Mouse (Mus musculus) kidney, embryonic 16.5 days (tissue): ENCODE data around the gene Bbs10. TPM values are rescaled to one million over a fixed set of nuclear protein-coding genes. Genes with fewer than 3 reads are reported as not detected.

ENCODE experiments used
- ATAC-seq: fragments of 200-750 bp; cut with Nextera tagmentation; 2 replicates; pipeline ENCODE4 v1.8.0; 2017; ENCODE audit warnings: moderate TSS enrichment; ENCODE audit not compliant: low FRiP score, low TSS enrichment
- H3K27ac ChIP-seq: fragments of 300-500 bp; sonication (generic); 2 replicates; pipeline ENCODE4 v1.5.1; 2014; ENCODE audit warnings: low read length
- H3K27me3 ChIP-seq: fragments of 300-500 bp; sonication (generic); 2 replicates; pipeline ENCODE4 v1.6.1; 2014; ENCODE audit warnings: low read length, control low read depth, mixed read lengths; ENCODE audit not compliant: insufficient read depth
- H3K36me3 ChIP-seq: fragments of 300-500 bp; sonication (generic); 2 replicates; pipeline ENCODE4 v1.6.1; 2014; ENCODE audit warnings: low read length, control low read depth, mixed read lengths; ENCODE audit not compliant: insufficient read depth
- H3K4me1 ChIP-seq: fragments of 300-500 bp; sonication (generic); 2 replicates; pipeline ENCODE4 v1.6.1; 2014; ENCODE audit warnings: low read length, control low read depth, mixed read lengths; ENCODE audit not compliant: insufficient read depth
- H3K4me2 ChIP-seq: fragments of 300-500 bp; sonication (generic); replicated peaks from 2 replicates; pipeline ENCODE4 v1.6.1; 2014; ENCODE audit warnings: low read depth, low read length
- H3K4me3 ChIP-seq: fragments of 300-500 bp; sonication (generic); 2 replicates; pipeline ENCODE4 v1.5.1; 2014; ENCODE audit warnings: mild to moderate bottlenecking, low read length
- H3K9ac ChIP-seq: fragments of 300-500 bp; sonication (generic); replicated peaks from 2 replicates; pipeline ENCODE4 v1.6.1; 2014; ENCODE audit warnings: low read length
- H3K9me3 ChIP-seq: fragments of 300-500 bp; sonication (generic); 2 replicates; pipeline ENCODE4 v1.6.1; 2016; ENCODE audit warnings: low read length, control low read depth
- WGBS: fragments of 180-500 bp; shearing (Covaris S2); extraction: QIAGEN DNeasy Blood & Tissue Kit; methylation state at CpG from one replicate; pipeline ENCODE4 v1.1.7; 2014; 5-methylcytosine and 5-hydroxymethylcytosine counted together
- polyA plus RNA-seq: library from polyadenylated mRNA; unstranded; fragments of >200 nt; fragmentation: Nextera tagmentation; extraction: Ambion mirVana; gene quantifications from 2 replicates; pipeline ENCODE4 v1.2.1, GENCODE M21; 2015

Gene Bbs10
- 7.4 and 8.1 TPM in 2 replicates for polyA plus RNA-seq

- ATAC-seq = peak; percentile 99
- WGBS = under 1% methylated on average over 50 of the region's 54 CpGs
- Histone ChIP-seq H3K27ac (peak within 1 kb of the TSS; percentile 84), H3K4me1 (peaks cover 7% of the 10 kb centered on the region; the same call in 1 of the 2 replicates), H3K9me3 (no peaks in the 10 kb centered on the region), H3K4me3 (peak within 1 kb of the TSS; percentile 78), H3K36me3 (no peaks in the 10 kb centered on the region), H3K27me3 (no peaks in the 10 kb centered on the region), H3K4me2 (peak within 1 kb of the TSS; percentile 67), H3K9ac (peak within 1 kb of the TSS; percentile 83)
These were observed at the start of gene Bbs10 for GRCm38 (mm10) chr10:111298140-111299098. Bbs10 (plus strand) TSS chr10:111298679.

GRCm38 (mm10) chr10:111250192-111250591, 48.3 kb upstream of the Bbs10 start:
- H3K36me3 ChIP-seq = no peaks in the 10 kb centered on the region
- no peak overlapping the region for H3K4me2 ChIP-seq
- H3K27me3 ChIP-seq = no peaks in the 10 kb centered on the region
- peaks cover 6% of the 10 kb centered on the region; the same call in 1 of the 2 replicates for H3K4me1 ChIP-seq
- no peak overlapping the region for H3K9ac ChIP-seq
- H3K9me3 ChIP-seq = no peaks in the 10 kb centered on the region
- ATAC-seq = no peak
- 89% methylated on average over 4 of the region's 4 CpGs for WGBS
- H3K27ac ChIP-seq = no peak overlapping the region
- H3K4me3 ChIP-seq = no peak overlapping the region

- Histone ChIP-seq H3K27me3 (no peaks in the 10 kb centered on the region), H3K36me3 (no peaks in the 10 kb centered on the region), H3K27ac (no peak overlapping the region), H3K9me3 (no peaks in the 10 kb centered on the region), H3K9ac (no peak overlapping the region), H3K4me2 (no peak overlapping the region), H3K4me3 (no peak overlapping the region), H3K4me1 (peaks cover 6% of the 10 kb centered on the region; the same call in 1 of the 2 replicates)
- 84% methylated on average over 5 of the region's 5 CpGs for WGBS
- ATAC-seq = no peak
These were observed 46.8 kb upstream of the Bbs10 start for GRCm38 (mm10) chr10:111251666-111252065.

- H3K27me3 ChIP-seq = no peaks in the 10 kb centered on the region
- H3K36me3 ChIP-seq = no peaks in the 10 kb centered on the region
- ATAC-seq = no peak
- H3K4me1 ChIP-seq = no peaks in the 10 kb centered on the region
- H3K9ac ChIP-seq = no peak overlapping the region
- H3K4me2 ChIP-seq = no peak overlapping the region
- no peak overlapping the region for H3K4me3 ChIP-seq
- H3K27ac ChIP-seq = no peak overlapping the region
- 94% methylated on average over 6 of the region's 6 CpGs for WGBS
- no peaks in the 10 kb centered on the region for H3K9me3 ChIP-seq
These were observed 43.3 kb upstream of the Bbs10 start for GRCm38 (mm10) chr10:111255228-111255627.

GRCm38 (mm10) chr10:111256156-111256555, 42.3 kb upstream of the Bbs10 start:
- ATAC-seq = no peak
- H3K4me1 ChIP-seq = no peaks in the 10 kb centered on the region
- H3K36me3 ChIP-seq = no peaks in the 10 kb centered on the region
- no peaks in the 10 kb centered on the region for H3K27me3 ChIP-seq
- no peak overlapping the region for H3K27ac ChIP-seq
- no peak overlapping the region for H3K4me3 ChIP-seq
- H3K9ac ChIP-seq = no peak overlapping the region
- H3K4me2 ChIP-seq = no peak overlapping the region
- WGBS = 89% methylated on average over 3 of the region's 3 CpGs
- H3K9me3 ChIP-seq = no peaks in the 10 kb centered on the region

- ATAC-seq = no peak
- Histone ChIP-seq H3K4me3 (no peak overlapping the region), H3K4me2 (no peak overlapping the region), H3K27ac (no peak overlapping the region), H3K36me3 (no peaks in the 10 kb centered on the region), H3K9me3 (no peaks in the 10 kb centered on the region), H3K9ac (no peak overlapping the region), H3K4me1 (no peaks in the 10 kb centered on the region), H3K27me3 (no peaks in the 10 kb centered on the region)
- 83% methylated on average over 3 of the region's 3 CpGs for WGBS
These were observed 41.1 kb upstream of the Bbs10 start for GRCm38 (mm10) chr10:111257358-111257757.

GRCm38 (mm10) chr10:111258256-111258655, 40.2 kb upstream of the Bbs10 start:
- no peaks in the 10 kb centered on the region for H3K4me1 ChIP-seq
- ATAC-seq = peak; percentile 91
- H3K27me3 ChIP-seq = no peaks in the 10 kb centered on the region
- 64% methylated on average over 3 of the region's 3 CpGs for WGBS
- H3K9me3 ChIP-seq = no peaks in the 10 kb centered on the region
- H3K4me2 ChIP-seq = no peak overlapping the region
- no peaks in the 10 kb centered on the region for H3K36me3 ChIP-seq
- no peak overlapping the region for H3K27ac ChIP-seq
- H3K9ac ChIP-seq = no peak overlapping the region
- H3K4me3 ChIP-seq = no peak overlapping the region

- Histone ChIP-seq H3K9ac (no peak overlapping the region), H3K9me3 (no peaks in the 10 kb centered on the region), H3K4me2 (no peak overlapping the region), H3K36me3 (peaks cover 6% of the 10 kb centered on the region; the same call in 1 of the 2 replicates), H3K27me3 (no peaks in the 10 kb centered on the region), H3K4me1 (0 out of 2 replicates have a peak, but pooled peaks cover 10% of the 10 kb centered on the region), H3K27ac (no peak overlapping the region), H3K4me3 (no peak overlapping the region)
- peak; percentile 57 for ATAC-seq
- 68% methylated on average over 15 of the region's 15 CpGs for WGBS
These were observed 26.8 kb upstream of the Bbs10 start for GRCm38 (mm10) chr10:111271687-111272086.

- ATAC-seq = no peak
- H3K27ac ChIP-seq = peak overlapping the region; percentile 59; the same call in 1 of the 2 replicates
- WGBS = 81% methylated on average over 11 of the region's 11 CpGs
- H3K4me3 ChIP-seq = no peak overlapping the region
- peaks cover 6% of the 10 kb centered on the region; the same call in 1 of the 2 replicates for H3K36me3 ChIP-seq
- H3K4me2 ChIP-seq = no peak overlapping the region
- no peaks in the 10 kb centered on the region for H3K27me3 ChIP-seq
- no peaks in the 10 kb centered on the region for H3K9me3 ChIP-seq
- 0 out of 2 replicates have a peak, but pooled peaks cover 10% of the 10 kb centered on the region for H3K4me1 ChIP-seq
- H3K9ac ChIP-seq = no peak overlapping the region
These were observed 25.6 kb upstream of the Bbs10 start for GRCm38 (mm10) chr10:111272905-111273304.
